Mouse (Mus musculus) stomach, postnatal 0 days (tissue): Measurements from ENCODE around the gene Gm5105.

Source experiments
- CTCF ChIP-seq: IDR thresholded peaks from 2 replicates; pipeline ENCODE4 v1.5.1; 2016; ENCODE audit warnings: antibody characterized with exemption, low read depth, mild to moderate bottlenecking, moderate library complexity
- EP300 ChIP-seq: optimal IDR thresholded peaks from 2 replicates; pipeline ENCODE3; 2016; ENCODE audit warnings: antibody characterized with exemption

GRCm38 (mm10) chr3:138075209-138075608 is 8.0 kb upstream of the Gm5105 start:
- TF ChIP-seq CTCF (no peak), EP300 (no peak)
